Mouse (Mus musculus): ENCODE measurements around the gene Nt5c3. TPM values are rescaled to one million over a fixed set of nuclear protein-coding genes. Genes with fewer than 3 reads are reported as not detected.

Gene Nt5c3
- 10 to 100 TPM; 50.8 to 60.3 TPM for total RNA-seq (2021)
- long read RNA-seq, experiment 1, transcript Nt5c3-202 (10 exons, 1,519 nt): minor isoform, 10 of 57 reads
- long read RNA-seq, experiment 1, transcript Nt5c3-201 (9 exons, 1,676 nt): major isoform, 29 of 57 reads
- long read RNA-seq, experiment 1, transcript Nt5c3-208 (10 exons, 1,067 nt): minor isoform, 8 of 57 reads
- long read RNA-seq, experiment 1, partial matches to known transcripts: 0 of 57 reads
- long read RNA-seq, experiment 1, other reads (novel, unspliced or antisense): 10 of 57 reads
- long read RNA-seq, experiment 2, transcript Nt5c3-202 (10 exons, 1,519 nt): minor isoform, 18 of 63 reads
- long read RNA-seq, experiment 2, transcript Nt5c3-201 (9 exons, 1,676 nt): major isoform, 30 of 63 reads
- long read RNA-seq, experiment 2, transcript Nt5c3-208 (10 exons, 1,067 nt): minor isoform, 8 of 63 reads
- long read RNA-seq, experiment 2, partial matches to known transcripts: 0 of 63 reads
- long read RNA-seq, experiment 2, other reads (novel, unspliced or antisense): 7 of 63 reads

DNA sequence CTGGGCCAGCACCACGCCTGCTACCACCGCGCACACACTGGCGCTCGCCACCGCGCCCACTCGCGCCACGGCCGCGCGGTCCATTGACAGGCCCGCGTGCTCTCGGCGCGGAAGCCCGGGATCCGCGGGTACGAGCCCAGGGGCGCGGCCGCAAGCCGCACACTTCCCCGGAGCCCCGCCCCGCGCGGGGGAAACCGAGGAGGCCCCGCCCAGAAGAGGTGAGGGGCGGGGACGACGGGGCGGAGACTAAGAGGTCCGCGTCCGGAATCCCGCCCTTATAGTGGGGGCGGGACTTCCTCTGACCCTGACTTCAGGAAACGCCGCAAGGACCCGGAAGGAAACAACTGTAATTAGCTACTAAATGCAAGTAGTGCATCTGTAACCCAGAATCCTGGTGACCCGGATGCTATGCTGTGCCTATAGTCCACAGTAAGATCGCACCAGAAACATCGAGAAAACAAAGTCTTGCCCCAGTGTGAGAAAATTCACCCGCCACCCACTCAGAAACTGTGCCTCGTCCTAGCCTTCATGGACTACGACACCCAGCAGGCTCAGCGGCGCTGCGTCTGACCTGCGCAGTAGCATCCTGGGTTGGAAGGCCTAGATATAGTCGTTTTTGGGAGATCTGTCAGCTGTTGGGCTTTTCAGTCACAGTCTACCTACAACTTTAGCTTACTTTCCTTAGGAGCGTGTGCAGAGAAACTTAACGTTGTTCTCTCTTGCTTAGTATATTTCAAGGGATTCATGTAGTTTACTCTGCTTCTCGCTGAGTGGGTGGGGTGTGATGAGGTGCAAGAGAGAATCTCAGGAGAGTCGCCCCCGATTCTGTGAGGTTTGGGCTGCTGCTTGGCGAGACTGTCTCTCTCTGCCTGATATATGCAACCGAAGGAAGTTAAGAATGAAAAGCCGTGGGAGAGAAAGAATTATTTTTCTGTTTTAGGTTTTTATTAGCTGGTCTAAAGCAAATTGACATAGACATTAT lies at the start of gene Nt5c3, which contains the start of gene Vmn1r4:
Gene Nt5c3, minus strand, starts transcription at position 207 of the 982 bp plus-strand sequence.
Gene Vmn1r4, plus strand, starts transcription at position 290 of the 982 bp plus-strand sequence.
- peak; percentile 92 for DNase-seq

- no peak for DNase-seq
Measured at GRCm38 (mm10) chr6:56969973-56970372, 46.2 kb upstream of the Nt5c3 start, which contains the start of gene Vmn1r5. Gene Vmn1r5 (plus strand): TSS chr6:56970273.

- no peak for DNase-seq
Measured at GRCm38 (mm10) chr6:56956436-56956835, 32.7 kb upstream of the Nt5c3 start.

DNA sequence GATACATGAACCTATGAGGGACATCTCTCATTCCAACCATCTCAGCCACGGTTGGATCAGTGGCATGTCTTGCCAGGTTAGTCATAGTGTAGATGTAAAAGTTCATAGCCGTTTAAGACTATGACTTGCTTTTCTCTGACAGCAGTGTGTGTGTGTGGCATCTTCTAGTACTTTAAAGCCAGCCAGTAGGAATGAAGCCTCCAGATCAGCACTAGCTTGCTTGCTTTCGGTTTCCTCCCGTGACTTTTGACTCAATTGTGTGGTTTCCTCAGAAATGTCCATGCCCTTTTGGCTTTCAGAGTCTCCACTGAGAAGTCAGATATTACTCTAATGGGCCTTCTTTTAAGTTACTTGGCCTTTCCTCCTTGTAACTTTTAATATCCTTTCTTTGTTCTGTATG lies 10.6 kb upstream of the Nt5c3 start:
- DNase-seq: no peak

DNA sequence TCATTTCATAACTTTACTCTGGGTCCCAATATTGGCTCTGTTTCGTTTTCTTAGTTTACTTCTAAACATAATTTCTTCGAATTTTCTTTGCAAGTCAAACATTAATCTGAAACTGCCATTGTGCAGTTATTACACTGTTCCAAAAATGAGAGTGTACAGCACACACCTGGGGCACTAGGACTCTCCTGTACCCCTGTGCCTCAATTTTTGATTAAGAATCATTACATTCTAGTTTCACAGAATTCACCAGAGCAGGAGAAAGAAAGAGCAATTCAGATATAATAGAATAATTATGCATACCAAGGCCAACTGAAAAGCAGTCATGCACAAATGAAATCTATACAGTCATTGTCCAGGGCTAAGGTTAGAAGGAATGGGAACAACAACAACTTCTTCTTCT lies 8.7 kb upstream of the Nt5c3 start:
- no peak for DNase-seq

- DNase-seq: no peak
Measured at GRCm38 (mm10) chr6:56931648-56932415, 8.1 kb upstream of the Nt5c3 start.

DNA sequence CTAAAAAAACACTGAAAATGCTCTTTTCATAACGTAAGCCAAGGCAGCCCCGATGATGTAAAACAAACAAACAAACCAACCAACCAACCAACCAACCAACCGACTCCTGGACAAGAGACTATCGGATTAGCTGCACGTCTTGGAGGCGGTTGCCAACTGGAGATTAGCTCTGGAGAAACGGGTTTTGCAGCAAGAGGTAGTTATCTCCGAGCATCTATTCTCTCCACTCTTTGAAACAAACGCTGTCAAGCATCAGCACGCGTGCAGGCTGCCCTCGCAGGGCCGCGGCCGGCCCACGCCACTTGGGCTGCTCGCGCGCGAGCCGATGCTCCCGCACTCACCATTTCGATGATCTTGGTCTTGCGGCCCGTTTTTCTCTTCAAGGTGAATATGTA lies 404 bp downstream of the Nt5c3 start:
- DNase-seq: no peak

DNA sequence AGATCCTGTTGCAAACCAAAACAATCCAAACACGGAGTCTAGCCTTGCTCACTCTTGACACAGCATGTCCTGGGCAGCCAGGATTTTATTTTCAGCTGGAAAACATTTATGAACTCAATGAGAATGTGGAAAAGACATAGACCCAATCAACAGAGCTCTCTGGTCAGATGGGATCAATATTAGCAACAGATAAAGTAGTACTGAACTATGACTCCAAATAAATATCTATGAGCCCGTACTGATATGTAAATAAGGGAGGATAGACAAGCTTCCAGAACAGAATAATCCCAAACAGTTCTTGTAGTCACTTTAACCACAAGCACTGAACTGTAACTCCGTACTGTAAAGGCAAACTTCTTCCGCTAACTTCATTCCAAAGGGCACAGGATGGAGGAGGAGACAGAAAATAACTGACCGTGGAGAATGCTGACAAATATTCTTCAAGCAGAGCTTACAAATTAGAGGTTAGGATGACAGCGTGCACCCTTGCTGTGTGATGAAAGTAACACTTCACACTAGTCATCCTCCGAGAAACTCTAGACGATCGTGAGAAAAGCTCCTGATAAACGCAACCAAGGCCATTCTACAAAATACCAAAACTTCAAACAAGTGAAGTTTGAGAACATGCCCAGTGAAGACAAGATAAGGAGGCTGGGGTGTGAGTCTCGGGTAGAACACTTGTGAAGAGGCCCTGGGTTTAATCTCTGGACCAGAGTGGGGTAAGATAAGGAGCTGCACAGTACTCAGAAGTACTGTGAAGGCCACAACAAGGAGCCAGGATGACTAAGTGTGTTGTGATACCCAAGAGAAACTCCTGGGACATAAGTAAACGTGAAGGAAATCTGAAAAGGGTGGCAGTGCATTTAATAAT lies 3.3 kb downstream of the Nt5c3 start:
- DNase-seq: no peak

DNA sequence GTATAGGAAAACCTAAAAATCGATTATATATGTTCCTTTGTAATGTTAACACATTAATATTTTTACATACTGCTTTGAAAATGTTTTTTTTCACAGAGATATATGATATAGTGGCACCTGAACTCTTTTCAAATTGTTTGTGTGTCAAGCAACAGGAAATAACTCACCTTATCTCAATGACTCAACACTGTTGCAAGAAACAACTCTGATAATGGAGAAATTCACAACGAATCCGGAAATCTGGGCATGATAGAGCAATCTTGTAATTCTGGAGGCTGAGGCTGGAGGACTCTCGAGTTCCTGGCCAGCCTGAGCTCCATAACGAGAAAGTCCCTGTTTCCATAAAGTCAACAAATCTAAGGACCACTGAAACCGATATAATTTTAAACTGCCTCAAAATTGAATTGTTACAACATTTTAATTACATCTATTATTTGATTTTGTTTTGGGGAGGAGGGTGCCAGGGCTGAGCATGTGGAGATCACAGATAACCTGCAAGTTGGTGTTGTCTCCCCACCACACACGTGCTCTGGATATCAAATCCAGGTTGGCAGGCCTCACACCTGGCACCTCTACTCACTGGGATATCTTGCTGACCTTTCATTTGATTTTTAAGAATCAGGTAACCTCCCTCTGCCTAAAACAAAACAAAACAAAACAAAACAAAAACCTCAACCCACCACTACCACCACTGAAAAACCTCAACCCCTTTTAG lies 4.2 kb downstream of the Nt5c3 start:
- no peak for DNase-seq

DNA sequence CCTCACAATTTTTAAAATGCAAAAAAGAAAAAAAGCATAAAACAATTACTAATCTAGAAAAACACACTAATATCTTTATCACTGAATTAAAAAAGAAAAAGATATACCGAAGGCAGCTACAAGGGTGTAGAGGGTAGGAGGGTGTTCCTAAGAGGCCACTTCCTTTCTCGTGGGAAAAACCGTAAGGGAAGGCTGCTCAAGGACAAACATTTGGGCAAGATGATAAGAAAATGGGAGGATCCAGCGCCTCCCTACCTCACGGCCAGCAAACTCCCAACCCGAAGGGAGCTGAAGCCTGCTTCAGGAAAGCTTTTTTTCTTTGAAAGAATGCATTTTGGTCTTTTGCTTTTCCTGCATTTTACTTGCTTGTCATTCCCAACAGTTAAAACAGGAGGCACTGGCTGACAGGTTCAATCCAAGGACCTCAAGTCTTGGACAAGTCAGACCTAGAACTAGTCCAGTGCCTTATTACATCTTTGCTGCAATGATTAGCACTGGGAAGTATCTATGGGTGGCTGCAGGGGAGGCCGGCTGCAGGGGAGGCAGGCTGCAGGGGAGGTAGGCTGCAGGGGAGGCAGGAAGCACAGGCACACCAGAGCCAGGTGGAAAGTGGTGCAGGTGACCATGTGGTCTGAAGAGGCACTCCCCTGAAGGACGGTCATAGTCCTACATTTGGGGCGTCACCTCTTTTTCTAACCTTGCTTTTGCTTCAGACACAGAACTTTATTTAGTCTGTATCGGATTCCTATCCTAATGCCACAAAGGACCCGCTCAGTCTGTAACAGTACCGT lies 6.0 kb downstream of the Nt5c3 start:
- no peak for DNase-seq

GRCm38 (mm10) chr6:56916279-56916678 lies 7.5 kb downstream of the Nt5c3 start:
- no peak for DNase-seq

DNA sequence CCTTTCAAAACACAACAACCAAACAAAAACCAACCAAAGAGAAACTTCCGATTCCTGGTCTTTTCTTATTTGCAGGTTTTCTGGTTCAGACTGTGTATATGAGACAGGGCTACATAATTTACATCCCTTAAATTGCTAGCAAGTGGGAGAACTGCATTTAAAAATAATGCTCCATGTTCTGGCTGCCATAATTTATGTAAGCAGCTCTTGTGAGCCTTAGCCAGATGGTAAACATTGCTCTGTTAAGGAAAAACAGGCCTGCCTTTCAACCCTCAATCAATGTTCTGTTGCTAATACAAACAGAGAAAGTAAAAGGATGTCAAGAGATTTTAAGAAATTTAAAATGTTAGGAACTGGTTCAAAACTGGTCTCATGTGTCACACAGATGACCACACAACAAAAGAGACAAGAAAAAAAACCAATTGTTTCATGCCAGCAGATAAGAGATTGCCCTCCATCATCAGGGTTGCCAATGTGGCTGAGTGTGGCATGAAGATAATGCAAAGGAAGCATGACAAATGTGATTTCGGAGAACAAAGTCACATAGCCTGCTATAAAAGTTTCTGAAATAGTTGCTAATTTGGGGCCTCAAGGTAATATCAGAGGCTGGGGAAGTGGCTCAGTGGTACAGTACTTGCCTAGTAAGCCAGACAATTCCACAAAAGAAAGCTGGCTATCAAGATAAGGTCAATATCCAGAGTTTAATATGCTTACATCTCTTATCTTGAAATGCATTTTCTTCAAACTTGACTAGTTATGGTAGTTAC lies 10.5 kb downstream of the Nt5c3 start:
- DNase-seq: no peak

DNA sequence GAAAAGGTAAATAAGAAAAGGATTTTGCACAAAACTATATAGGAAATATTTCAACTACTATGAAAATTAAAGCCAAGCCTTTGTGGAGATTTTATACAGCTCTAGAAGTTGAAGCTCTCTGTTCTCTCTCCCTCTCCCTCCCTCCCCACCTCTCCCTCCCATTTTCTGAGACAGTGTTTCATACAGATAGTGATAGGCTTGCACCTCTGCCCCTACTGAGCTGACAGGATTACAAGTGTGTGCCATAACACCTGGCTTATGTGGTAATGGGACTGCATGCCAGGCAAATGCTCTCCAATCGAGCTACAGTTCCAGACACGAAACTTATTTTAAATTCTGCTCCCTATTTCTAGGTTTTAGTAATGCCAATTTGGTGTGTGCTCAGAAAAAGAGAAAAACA lies 12.8 kb downstream of the Nt5c3 start:
- no peak for DNase-seq

GRCm38 (mm10) chr6:56908912-56909311 lies 14.8 kb downstream of the Nt5c3 start:
- DNase-seq: peak; percentile 61

- no peak for DNase-seq
Measured at GRCm38 (mm10) chr6:56908397-56908796, 15.3 kb downstream of the Nt5c3 start.

GRCm38 (mm10) chr6:56907973-56908372 lies 15.8 kb downstream of the Nt5c3 start:
- DNase-seq: no peak

- DNase-seq: no peak
Measured at GRCm38 (mm10) chr6:56906121-56906846, 17.4 kb downstream of the Nt5c3 start.

DNA sequence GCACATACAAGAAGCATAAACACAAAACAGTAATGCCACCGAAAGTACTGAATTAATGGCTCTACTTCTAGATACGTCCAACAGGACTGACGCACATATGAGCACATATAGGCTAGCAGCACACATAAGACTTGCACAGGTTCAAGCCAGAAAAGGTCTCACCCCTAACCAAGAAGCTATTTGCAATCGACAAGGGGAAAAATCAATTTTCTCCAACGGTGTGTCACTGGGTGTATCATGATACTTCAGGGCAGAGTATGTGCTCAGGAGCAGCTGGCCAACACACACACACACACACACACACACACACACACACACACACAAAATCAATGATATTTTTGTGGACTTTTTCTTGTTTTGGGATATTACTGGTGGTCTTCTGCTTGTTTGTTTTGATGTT lies 18.2 kb downstream of the Nt5c3 start:
- no peak for DNase-seq

All from gastrocnemius, postnatal 10 days (tissue).